Mouse (Mus musculus): ENCODE measurements around the gene Gal3st2. TPM values are rescaled to one million over a fixed set of nuclear protein-coding genes. Genes with fewer than 3 reads are reported as not detected.
A peak's percentile ranks its signal among the peaks of the same experiment; 100 is the strongest.
"Not testable (repeated sequence)": the region's sequence is repeated elsewhere in the genome, so short reads cannot be mapped to it uniquely, and the experiment has no call there.

The Gal3st2 gene
- polyA plus RNA-seq (2015; fragmentation: Nextera tagmentation; extraction: Ambion mirVana), result not detected in 2 replicates

GRCm38 (mm10) chr1:93861048-93861447 is at the start of gene Gal3st2:
Gene Gal3st2 (plus strand): TSS chr1:93861306.
- H3K36me3 ChIP-seq (ENCODE audit: poor library complexity, severe bottlenecking); H3K9me3 ChIP-seq (replicated peaks); H3K4me3 ChIP-seq; H3K4me2 ChIP-seq; H3K27me3 ChIP-seq; H3K9ac ChIP-seq; H3K27ac ChIP-seq; ATAC-seq; H3K4me1 ChIP-seq: not testable (repeated sequence)
- WGBS, result 67% methylated on average over 2 of the region's 2 CpGs

DNA sequence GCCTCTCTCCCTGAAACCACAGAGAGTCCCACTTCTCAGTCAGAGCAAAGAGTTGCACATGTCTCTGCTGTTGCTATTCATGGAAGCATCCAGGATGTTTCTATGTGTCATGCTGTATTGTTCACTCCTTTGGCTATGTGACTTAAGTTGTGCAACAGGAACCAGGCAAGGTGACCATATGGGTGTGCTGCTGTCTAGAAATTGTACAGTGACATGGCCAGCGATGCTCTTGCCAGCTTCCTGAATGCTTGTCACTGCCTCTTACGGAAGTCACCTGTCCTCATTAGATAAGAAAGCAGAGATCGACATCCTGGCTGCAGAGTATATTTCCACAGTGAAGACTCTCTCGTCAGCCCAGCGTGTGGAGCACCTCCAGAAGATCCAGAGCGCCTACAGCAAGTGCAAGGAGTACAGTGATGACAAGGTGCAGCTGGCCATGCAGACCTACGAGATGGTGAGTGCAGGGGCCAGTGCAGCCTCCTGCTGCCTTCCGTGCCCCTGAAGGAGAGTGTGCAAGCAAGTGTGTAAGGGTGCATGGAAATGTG is 49.5 kb upstream of the Gal3st2 start:
- no peak overlapping the region for H3K4me2 ChIP-seq
- no peaks in the 10 kb centered on the region for H3K9me3 ChIP-seq (replicated peaks)
- H3K4me3 ChIP-seq, result no peak overlapping the region
- no peaks in the 10 kb centered on the region for H3K4me1 ChIP-seq
- H3K27ac ChIP-seq, result no peak overlapping the region
- H3K27me3 ChIP-seq, result no peaks in the 10 kb centered on the region
- ATAC-seq, result no peak
- WGBS, result 92% methylated on average over 8 of the region's 8 CpGs
- no peak overlapping the region for H3K9ac ChIP-seq
- H3K36me3 ChIP-seq (ENCODE audit: poor library complexity, severe bottlenecking), result peaks cover 93% of the 10 kb centered on the region

- Histone ChIP-seq H3K27me3 (no peaks in the 10 kb centered on the region), H3K4me1 (no peaks in the 10 kb centered on the region), H3K36me3 (ENCODE audit: poor library complexity, severe bottlenecking) (peaks cover 85% of the 10 kb centered on the region), H3K9ac (no peak overlapping the region), H3K4me2 (no peak overlapping the region), H3K9me3 (replicated peaks) (no peaks in the 10 kb centered on the region), H3K4me3 (no peak overlapping the region), H3K27ac (no peak overlapping the region)
- ATAC-seq, result no peak
- 94% methylated on average over 8 of the region's 8 CpGs for WGBS
Observed at GRCm38 (mm10) chr1:93817823-93818532, 43.1 kb upstream of the Gal3st2 start.

- WGBS, result 87% methylated on average over 7 of the region's 7 CpGs
- no peak overlapping the region for H3K9ac ChIP-seq
- no peak overlapping the region for H3K4me3 ChIP-seq
- H3K9me3 ChIP-seq (replicated peaks), result no peaks in the 10 kb centered on the region
- ATAC-seq, result no peak
- H3K4me2 ChIP-seq, result no peak overlapping the region
- no peaks in the 10 kb centered on the region for H3K4me1 ChIP-seq
- H3K27ac ChIP-seq, result no peak overlapping the region
- no peaks in the 10 kb centered on the region for H3K27me3 ChIP-seq
- peaks cover 78% of the 10 kb centered on the region for H3K36me3 ChIP-seq (ENCODE audit: poor library complexity, severe bottlenecking)
Observed at GRCm38 (mm10) chr1:93818722-93819121, 42.4 kb upstream of the Gal3st2 start.

DNA sequence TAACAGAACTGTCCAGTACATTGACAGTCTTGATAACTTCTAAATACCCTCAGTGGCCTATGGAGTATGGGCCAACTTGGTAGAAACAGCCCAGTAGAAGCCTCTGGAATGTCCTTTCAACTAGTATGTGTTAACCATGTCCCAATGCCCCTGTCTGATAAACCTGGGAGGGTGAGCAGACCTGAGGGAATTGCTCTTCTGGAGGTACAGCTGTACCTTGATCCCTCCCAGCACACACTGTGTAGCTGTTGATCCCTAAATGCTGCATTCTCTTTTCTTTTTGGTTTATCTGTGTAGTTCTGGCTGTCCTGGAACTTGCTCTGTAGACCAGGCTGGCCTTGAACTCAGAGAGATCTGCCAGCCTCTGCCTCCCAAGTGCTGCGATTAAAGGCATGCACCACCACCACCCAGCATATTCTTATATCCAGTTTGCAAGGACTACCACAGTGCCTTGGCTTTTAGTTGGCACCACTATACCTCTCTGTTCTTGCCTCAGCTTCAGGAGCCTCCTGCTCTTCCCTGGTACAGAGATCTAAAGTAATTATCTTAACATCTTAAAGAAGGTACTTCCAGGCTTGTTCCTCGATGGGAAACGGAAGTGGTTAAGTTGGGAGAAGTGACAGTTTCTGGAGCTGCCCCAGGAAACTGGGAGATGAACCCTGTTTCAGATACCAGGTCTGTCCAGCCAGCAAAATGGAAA is 37.2 kb upstream of the Gal3st2 start:
- no peak for ATAC-seq
- WGBS, result 82% methylated on average over 3 of the region's 3 CpGs
- H3K9me3 ChIP-seq (replicated peaks), result no peaks in the 10 kb centered on the region

DNA sequence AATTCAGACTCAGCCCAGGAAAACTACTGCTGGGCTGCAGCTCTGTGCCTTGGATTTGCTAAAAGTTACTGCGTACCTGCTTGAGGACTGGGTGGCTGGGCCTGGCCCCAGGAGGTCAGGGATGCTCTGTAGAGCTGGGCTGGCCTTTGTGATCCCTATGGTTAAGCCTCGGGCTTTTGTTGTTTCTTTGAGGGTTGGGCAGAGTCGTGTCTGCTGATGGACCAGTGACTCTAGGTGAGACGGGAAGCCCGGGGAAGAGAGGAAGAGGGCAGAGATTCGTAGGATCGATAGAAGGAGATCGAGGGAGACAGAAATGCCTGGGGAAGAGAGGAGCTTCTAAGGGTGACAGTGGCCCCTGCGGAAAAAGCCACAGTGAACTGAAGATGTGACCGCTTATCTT is 36.5 kb upstream of the Gal3st2 start, which contains the start of gene D2hgdh:
Gene D2hgdh, plus strand, starts transcription at position 301 of the 400 bp plus-strand sequence.
- no peak; the same call in 1 of the 2 replicates for ATAC-seq
- H3K4me1 ChIP-seq, result peaks cover 16% of the 10 kb centered on the region
- 4% methylated on average over 10 of the region's 10 CpGs for WGBS

More for the DNA sequence above, 37.2 kb upstream of the Gal3st2 start:
- peak overlapping the region; percentile 78 for H3K4me2 ChIP-seq
- H3K4me1 ChIP-seq, result peaks cover 16% of the 10 kb centered on the region
- H3K4me3 ChIP-seq, result no peak overlapping the region
- H3K36me3 ChIP-seq (ENCODE audit: poor library complexity, severe bottlenecking), result peaks cover 25% of the 10 kb centered on the region
- H3K9ac ChIP-seq, result peak overlapping the region; percentile 74; the same call in 1 of the 2 replicates
- H3K27ac ChIP-seq, result peak overlapping the region; percentile 89
- no peaks in the 10 kb centered on the region for H3K27me3 ChIP-seq

DNA sequence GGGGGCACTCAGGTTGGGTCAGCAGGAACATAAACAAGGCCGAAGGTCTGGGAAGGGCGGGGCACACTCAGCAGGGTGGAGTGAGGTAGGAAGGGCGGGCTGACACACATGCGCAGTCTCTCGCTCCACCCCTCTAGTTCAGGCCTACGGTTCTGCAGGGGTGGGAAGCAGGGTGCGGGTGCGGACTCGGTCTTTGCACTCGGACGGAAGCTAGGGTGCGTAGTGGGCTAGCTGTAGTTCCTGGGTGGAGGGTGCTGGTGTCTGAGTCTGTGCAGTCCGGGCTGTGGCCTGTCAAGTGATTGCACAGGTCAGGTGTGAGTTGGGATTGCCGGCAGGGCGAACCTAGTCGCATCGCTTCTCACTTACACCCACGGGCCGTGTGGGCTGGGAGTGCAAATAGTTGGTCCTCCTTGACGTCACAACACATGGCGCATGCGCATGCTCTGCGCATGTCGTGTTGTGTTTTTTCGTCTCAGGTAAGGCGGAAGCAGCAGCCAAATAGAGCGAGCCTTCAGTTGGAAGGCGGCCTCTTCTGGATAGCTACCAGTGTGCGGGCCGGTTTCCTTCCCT is 35.9 kb upstream of the Gal3st2 start:
- peak overlapping the region; percentile 78 for H3K4me2 ChIP-seq
- peaks cover 13% of the 10 kb centered on the region for H3K36me3 ChIP-seq (ENCODE audit: poor library complexity, severe bottlenecking)
- peak overlapping the region; percentile 74 for H3K9ac ChIP-seq
- no peaks in the 10 kb centered on the region for H3K9me3 ChIP-seq (replicated peaks)
- peak overlapping the region; percentile 89 for H3K27ac ChIP-seq
- no peaks in the 10 kb centered on the region for H3K27me3 ChIP-seq
- WGBS, result under 1% methylated on average over 30 of the region's 30 CpGs
- peak overlapping the region; percentile 53 for H3K4me3 ChIP-seq
- peak; percentile 97 for ATAC-seq
- peaks cover 16% of the 10 kb centered on the region for H3K4me1 ChIP-seq

More for the DNA sequence above, 36.5 kb upstream of the Gal3st2 start, which contains the start of gene D2hgdh:
- peaks cover 19% of the 10 kb centered on the region for H3K36me3 ChIP-seq (ENCODE audit: poor library complexity, severe bottlenecking)
- peak within 1 kb of the TSS; percentile 74 for H3K9ac ChIP-seq
- peak within 1 kb of the TSS; percentile 78 for H3K4me2 ChIP-seq
- H3K4me3 ChIP-seq, result peak within 1 kb of the TSS; percentile 53
- H3K9me3 ChIP-seq (replicated peaks), result no peaks in the 10 kb centered on the region
- no peaks in the 10 kb centered on the region for H3K27me3 ChIP-seq
- peak within 1 kb of the TSS; percentile 89 for H3K27ac ChIP-seq

DNA sequence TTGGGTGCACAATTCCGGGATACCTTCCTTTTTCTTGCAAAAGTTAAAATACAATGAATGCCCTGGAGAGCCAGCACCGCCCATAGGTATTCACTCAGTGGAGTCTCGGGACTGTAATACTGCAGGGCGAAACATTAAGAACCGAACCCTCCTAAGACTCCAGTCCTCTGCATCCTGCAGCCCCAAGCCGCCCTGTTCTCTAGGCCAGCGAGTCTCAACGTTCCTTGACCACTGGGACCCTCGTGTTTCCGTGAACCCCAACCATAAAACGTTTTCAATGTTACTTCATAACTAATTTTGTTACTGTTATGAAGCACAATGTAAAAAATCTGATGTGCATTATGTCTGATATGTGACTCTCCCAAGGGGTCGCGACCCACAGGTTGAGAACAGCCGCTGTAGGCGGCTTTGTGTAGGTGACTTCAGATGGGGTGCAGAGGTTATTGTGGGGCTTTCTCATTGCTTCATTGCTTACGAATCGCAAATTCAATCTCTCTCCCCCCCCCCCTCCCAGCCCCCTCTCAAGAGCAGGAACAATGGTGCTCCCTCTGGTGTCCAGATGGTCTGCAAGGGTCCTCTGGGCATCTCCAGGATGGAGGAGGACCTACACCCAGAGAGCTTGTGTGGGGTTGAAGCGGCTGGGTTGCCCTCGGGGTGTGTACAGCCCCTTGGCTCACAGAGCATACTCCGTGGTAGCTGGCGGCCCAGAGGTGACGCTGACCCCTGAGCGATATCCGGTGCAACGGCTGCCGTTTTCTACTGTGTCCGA is 35.2 kb upstream of the Gal3st2 start:
- H3K9me3 ChIP-seq (replicated peaks), result no peaks in the 10 kb centered on the region
- peak; percentile 48 for ATAC-seq
- H3K9ac ChIP-seq, result peak overlapping the region; percentile 74
- H3K27ac ChIP-seq, result peak overlapping the region; percentile 89
- peaks cover 16% of the 10 kb centered on the region for H3K4me1 ChIP-seq
- WGBS, result 46% methylated on average over 27 of the region's 27 CpGs
- peak overlapping the region; percentile 78 for H3K4me2 ChIP-seq
- peak overlapping the region; percentile 53 for H3K4me3 ChIP-seq
- H3K36me3 ChIP-seq (ENCODE audit: poor library complexity, severe bottlenecking), result peaks cover 6% of the 10 kb centered on the region
- no peaks in the 10 kb centered on the region for H3K27me3 ChIP-seq

- H3K9me3 ChIP-seq (replicated peaks), result no peaks in the 10 kb centered on the region
- peak overlapping the region; percentile 78 for H3K4me2 ChIP-seq
- no peak overlapping the region for H3K27ac ChIP-seq
- no peaks in the 10 kb centered on the region for H3K27me3 ChIP-seq
- no peak overlapping the region for H3K9ac ChIP-seq
- H3K4me3 ChIP-seq, result no peak overlapping the region
- WGBS, result 98% methylated on average over 9 of the region's 9 CpGs
- H3K4me1 ChIP-seq, result peaks cover 16% of the 10 kb centered on the region
- peaks cover under 1% of the 10 kb centered on the region; the same call in 1 of the 2 replicates for H3K36me3 ChIP-seq (ENCODE audit: poor library complexity, severe bottlenecking)
- ATAC-seq, result no peak
Observed at GRCm38 (mm10) chr1:93826540-93826835, 34.6 kb upstream of the Gal3st2 start.

GRCm38 (mm10) chr1:93832754-93833360 is 28.2 kb upstream of the Gal3st2 start:
- H3K9me3 ChIP-seq (replicated peaks); H3K27ac ChIP-seq; H3K9ac ChIP-seq; H3K27me3 ChIP-seq; H3K4me2 ChIP-seq; H3K4me3 ChIP-seq; H3K4me1 ChIP-seq: not testable (repeated sequence)
- peak; percentile 50 for ATAC-seq
- WGBS, result 53% methylated on average over 3 of the region's 4 CpGs
- H3K36me3 ChIP-seq (ENCODE audit: poor library complexity, severe bottlenecking), result peaks cover 21% of the 10 kb centered on the region

GRCm38 (mm10) chr1:93834671-93835150 is 26.4 kb upstream of the Gal3st2 start:
- H3K4me3 ChIP-seq, result no peak overlapping the region
- no peaks in the 10 kb centered on the region for H3K27me3 ChIP-seq
- H3K9me3 ChIP-seq (replicated peaks), result no peaks in the 10 kb centered on the region
- WGBS, result 90% methylated on average over 7 of the region's 7 CpGs
- H3K9ac ChIP-seq, result no peak overlapping the region
- ATAC-seq, result no peak
- H3K4me1 ChIP-seq, result no peaks in the 10 kb centered on the region
- H3K4me2 ChIP-seq, result no peak overlapping the region
- H3K36me3 ChIP-seq (ENCODE audit: poor library complexity, severe bottlenecking), result peaks cover 23% of the 10 kb centered on the region
- no peak overlapping the region for H3K27ac ChIP-seq

All from forebrain, embryonic 13.5 days (tissue).